Mouse (Mus musculus) liver, adult 2 months (tissue): ENCODE results near the gene Lrrc59.

ENCODE experiments used
- CTCF ChIP-seq: fragments of 200-500 bp; IDR thresholded peaks from 2 replicates; pipeline ENCODE4 v1.5.1; 2011; ENCODE audit warnings: low read depth, low read length, control low read depth
- POLR2A ChIP-seq: fragments of 200-500 bp; IDR thresholded peaks from 2 replicates; pipeline ENCODE4 v1.6.1; 2011; ENCODE audit warnings: low read length, control low read depth; ENCODE audit not compliant: insufficient read depth; ENCODE audit errors: extremely low read depth

DNA sequence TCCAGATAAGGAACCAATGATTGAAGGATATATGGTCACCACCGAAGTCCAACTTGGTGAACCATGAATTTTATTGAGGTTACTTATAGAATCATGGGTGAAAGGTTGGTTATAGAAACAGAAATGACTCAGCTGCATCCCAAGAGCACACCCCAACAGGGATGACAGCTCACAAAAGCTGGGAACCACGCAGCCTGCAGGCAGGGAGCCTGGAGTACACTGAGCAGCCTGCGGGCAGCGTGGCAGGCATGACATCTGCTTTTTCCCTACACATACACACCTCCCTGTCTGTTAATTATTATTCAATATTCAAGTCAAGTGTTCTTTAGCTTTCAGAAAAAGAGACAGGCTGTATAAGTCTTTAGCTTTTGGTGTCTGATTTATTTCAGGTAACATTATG, 15.0 kb upstream of the Lrrc59 start:
- TF ChIP-seq CTCF (no peak), POLR2A (no peak)
